Comparison of ENCODE assay signal across 12 mouse cellular contexts in genomic region chr9:14247480-14248208, GRCm38 (mm10). TPM values are rescaled to one million over a fixed set of nuclear protein-coding genes. Genes with fewer than 3 reads are reported as not detected.
DNase-seq lines count a peak whose midpoint lies in the region; ATAC-seq lines count a peak whose summit lies in the region.
"Had no signal": no experiment of that assay in that cellular context is flagged by ENCODE, and none has a peak within 500 bp of the region (broad histone marks: within the 10 kb centered on the region; RNA-seq: fewer than 3 reads in every experiment).

No protein-coding gene starts in this region.

- no peak overlapping the region for H3K4me3 ChIP-seq in kidney, embryonic 16.5 days (ENCODE audit: low read length)
- no peak overlapping the region for H3K4me3 ChIP-seq in lung, embryonic 16.5 days (ENCODE audit: low read length)
- no peak overlapping the region for H3K4me3 ChIP-seq in embryonic facial prominence, embryonic 13.5 days
- no peak overlapping the region for H3K4me3 ChIP-seq in stomach, embryonic 16.5 days (replicated peaks; ENCODE audit: low read length)

- no peaks in the 10 kb centered on the region for H3K36me3 ChIP-seq in kidney, embryonic 16.5 days (ENCODE audit: insufficient read depth, low read length)
- H3K36me3 ChIP-seq in lung, embryonic 16.5 days (ENCODE audit: control insufficient read depth, insufficient read depth, low read length): no peaks in the 10 kb centered on the region
- H3K36me3 ChIP-seq in embryonic facial prominence, embryonic 13.5 days: no peaks in the 10 kb centered on the region
- no peaks in the 10 kb centered on the region for H3K36me3 ChIP-seq in stomach, embryonic 16.5 days (ENCODE audit: control insufficient read depth, insufficient read depth, low read length)

- H3K27ac ChIP-seq in kidney, embryonic 16.5 days (ENCODE audit: low read length): peak overlapping the region; percentile 87
- peak overlapping the region; percentile 89 for H3K27ac ChIP-seq in lung, embryonic 16.5 days (ENCODE audit: low read length)
- peak overlapping the region; percentile 81 for H3K27ac ChIP-seq in embryonic facial prominence, embryonic 13.5 days
- H3K27ac ChIP-seq in stomach, embryonic 16.5 days (ENCODE audit: low read length): peak overlapping the region; percentile 54

- no peaks in the 10 kb centered on the region for H3K27me3 ChIP-seq in kidney, embryonic 16.5 days (ENCODE audit: insufficient read depth, low read length)
- H3K27me3 ChIP-seq in lung, embryonic 16.5 days (ENCODE audit: control insufficient read depth, insufficient read depth, low read depth, low read length): no peaks in the 10 kb centered on the region
- no peaks in the 10 kb centered on the region for H3K27me3 ChIP-seq in embryonic facial prominence, embryonic 13.5 days
- H3K27me3 ChIP-seq in stomach, embryonic 16.5 days (ENCODE audit: control insufficient read depth, insufficient read depth, low read length): no peaks in the 10 kb centered on the region

- H3K4me1 ChIP-seq in kidney, embryonic 16.5 days (ENCODE audit: insufficient read depth, low read length): peaks cover 44% of the 10 kb centered on the region
- peaks cover 19% of the 10 kb centered on the region for H3K4me1 ChIP-seq in lung, embryonic 16.5 days (replicated peaks; ENCODE audit: control insufficient read depth, insufficient read depth, low read length)
- H3K4me1 ChIP-seq in embryonic facial prominence, embryonic 13.5 days: peaks cover 44% of the 10 kb centered on the region
- H3K4me1 ChIP-seq in stomach, embryonic 16.5 days (ENCODE audit: control insufficient read depth, insufficient read depth, low read length): peaks cover 18% of the 10 kb centered on the region; the same call in 1 of the 2 replicates

- 0 out of 2 replicates have a peak, but pooled peaks have one; percentile 39 for ATAC-seq in kidney, embryonic 16.5 days (ENCODE audit: low FRiP score, low TSS enrichment)
- no peak for ATAC-seq in lung, embryonic 16.5 days (ENCODE audit: low read depth)
- no peak for ATAC-seq in embryonic facial prominence, embryonic 13.5 days (ENCODE audit: insufficient number of reproducible peaks, insufficient read depth, low FRiP score, low TSS enrichment, low read depth)
- no peak for ATAC-seq in stomach, embryonic 16.5 days (ENCODE audit: insufficient read depth, low FRiP score)

- H3K9ac ChIP-seq in kidney, embryonic 16.5 days (replicated peaks; ENCODE audit: low read length): no peak overlapping the region
- H3K9ac ChIP-seq in lung, embryonic 16.5 days (ENCODE audit: low read length): no peak overlapping the region
- no peak overlapping the region for H3K9ac ChIP-seq in embryonic facial prominence, embryonic 13.5 days
- H3K9ac ChIP-seq in stomach, embryonic 16.5 days (ENCODE audit: low read length): 0 out of 2 replicates have a peak overlapping the region, but pooled peaks have one; percentile 36

- H3K4me2 ChIP-seq in kidney, embryonic 16.5 days (replicated peaks; ENCODE audit: low read depth, low read length): no peak overlapping the region
- H3K4me2 ChIP-seq in lung, embryonic 16.5 days (ENCODE audit: low read depth, low read length): no peak overlapping the region
- no peak overlapping the region for H3K4me2 ChIP-seq in embryonic facial prominence, embryonic 13.5 days
- H3K4me2 ChIP-seq in stomach, embryonic 16.5 days (ENCODE audit: low read depth, low read length): no peak overlapping the region

- no peak for DNase-seq in kidney, postnatal 36 days
- no peak for DNase-seq in lung, postnatal 10 days
- no peak for DNase-seq in cerebellum, adult 9-11 months
- DNase-seq: cerebellum, postnatal 25 days; gastrocnemius, postnatal 14 days; heart, postnatal 10 days; kidney, adult 9 months; liver had no signal

- H3K9me3 ChIP-seq in kidney, embryonic 16.5 days (ENCODE audit: low read length): no peaks in the 10 kb centered on the region
- H3K9me3 ChIP-seq in lung, embryonic 16.5 days (ENCODE audit: control insufficient read depth, low read length): no peaks in the 10 kb centered on the region
- H3K9me3 ChIP-seq in embryonic facial prominence, embryonic 13.5 days: no peaks in the 10 kb centered on the region
- no peaks in the 10 kb centered on the region for H3K9me3 ChIP-seq in stomach, embryonic 16.5 days (replicated peaks; ENCODE audit: control insufficient read depth, low read length)

- WGBS in kidney, embryonic 16.5 days: 43% methylated on average over 12 of the region's 12 CpGs
- 57% methylated on average over 12 of the region's 12 CpGs for WGBS in lung, embryonic 16.5 days
- 58% methylated on average over 12 of the region's 12 CpGs for WGBS in embryonic facial prominence, embryonic 13.5 days
- 48% methylated on average over 12 of the region's 12 CpGs for WGBS in stomach, embryonic 16.5 days

RNA-seq across cellular contexts. Expression of gene Sesn3, which starts 27.2 kb away (rescaled TPM):
- 16.9 and 19.2 TPM in 2 replicates for polyA plus RNA-seq in kidney, embryonic 16.5 days (2015; fragmentation: Nextera tagmentation; extraction: Ambion mirVana)
- 12.9 and 15.8 TPM in 2 replicates for polyA plus RNA-seq in lung, embryonic 16.5 days (2015; fragmentation: Nextera tagmentation; extraction: Ambion mirVana)
- polyA plus RNA-seq in embryonic facial prominence, embryonic 13.5 days (2015; fragmentation: Nextera tagmentation; extraction: Ambion mirVana): 27.5 and 28.3 TPM in 2 replicates
- 10.6 and 12.0 TPM in 2 replicates for polyA plus RNA-seq in stomach, embryonic 16.5 days (2015; fragmentation: Nextera tagmentation; extraction: Ambion mirVana)
